Mouse (Mus musculus) ovary, adult 18-20 months (tissue): ENCODE data around the gene Bbs10.
A peak's percentile ranks its signal among the peaks of the same experiment; 100 is the strongest.

Experiments
- DNase-seq: peaks from one replicate; pipeline ENCODE4 v3.0.0; 2022; ENCODE audit warnings: low spot score, mixed read lengths

The Bbs10 gene

DNA sequence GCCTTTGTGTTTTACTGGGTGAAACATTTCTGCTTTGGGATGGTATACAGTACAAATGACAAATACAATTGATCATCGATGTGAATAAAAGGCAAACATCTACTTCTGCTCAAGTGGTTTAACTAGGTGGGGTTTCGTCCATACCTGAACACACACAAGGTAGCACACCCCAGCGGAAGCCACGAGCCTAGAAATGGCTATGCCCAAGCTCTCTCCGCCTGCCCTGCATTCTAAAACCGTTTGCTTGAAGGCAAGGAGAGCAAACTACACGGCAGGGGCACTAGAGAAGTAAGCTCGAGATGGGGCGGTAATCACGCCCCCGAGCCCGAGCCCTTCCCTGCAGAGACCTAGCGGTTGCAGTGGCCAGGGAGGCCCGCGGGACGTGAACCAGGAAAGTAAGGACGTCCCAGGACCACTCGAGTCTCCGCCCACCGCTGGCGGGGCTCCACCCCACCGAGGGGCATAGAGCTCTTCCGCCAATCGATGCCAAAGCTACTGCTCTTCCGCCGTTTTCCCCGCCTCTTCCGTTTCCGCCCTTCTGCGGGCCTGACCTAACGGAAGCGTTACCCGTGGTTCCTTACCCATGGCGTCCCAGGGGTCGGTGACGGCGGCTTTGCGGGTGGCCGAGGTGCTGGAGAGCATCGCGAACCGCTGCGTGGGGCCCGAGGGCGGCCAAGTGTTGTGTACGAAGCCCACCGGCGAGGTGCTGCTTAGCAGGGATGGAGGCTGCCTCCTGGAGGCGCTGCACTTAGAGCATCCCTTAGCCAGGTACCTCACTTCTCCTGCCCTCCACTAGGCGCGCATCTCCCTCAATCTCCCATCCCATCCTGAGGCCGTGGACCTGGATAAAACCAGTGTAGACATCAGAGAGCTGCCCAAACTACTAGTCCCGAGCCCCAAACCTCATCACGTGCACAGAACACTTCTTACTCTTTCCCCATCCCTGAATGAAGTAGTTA, at the start of gene Bbs10:
TSS of gene Bbs10 (plus strand) at position 540 of the 959 bp plus-strand sequence.
- DNase-seq = peak; percentile 92

GRCm38 (mm10) chr10:111250192-111250591, 48.3 kb upstream of the Bbs10 start:
- no peak for DNase-seq

DNA sequence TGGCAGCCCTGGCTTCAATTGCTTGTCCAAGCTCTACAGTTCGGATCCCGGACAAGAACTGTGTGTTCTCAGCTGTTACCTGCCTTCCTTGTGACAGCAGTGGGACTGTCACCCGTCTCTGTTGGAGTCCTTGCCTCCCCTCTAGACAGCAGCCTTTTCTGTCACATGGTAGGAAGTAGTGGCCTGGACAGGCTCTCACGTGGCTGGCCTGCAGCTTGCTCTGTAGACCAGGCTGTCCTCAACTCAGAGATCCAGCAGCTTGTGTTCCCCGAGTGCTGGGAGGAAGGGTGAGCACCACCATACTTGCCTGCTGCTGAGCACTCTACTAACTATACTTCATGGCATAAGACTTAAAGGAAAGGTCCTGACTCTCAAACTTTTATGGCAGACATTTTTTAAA, 46.8 kb upstream of the Bbs10 start:
- DNase-seq = no peak

- DNase-seq = no peak
Measured at GRCm38 (mm10) chr10:111255228-111255627, 43.3 kb upstream of the Bbs10 start.

- no peak for DNase-seq
Measured at GRCm38 (mm10) chr10:111256156-111256555, 42.3 kb upstream of the Bbs10 start.

DNA sequence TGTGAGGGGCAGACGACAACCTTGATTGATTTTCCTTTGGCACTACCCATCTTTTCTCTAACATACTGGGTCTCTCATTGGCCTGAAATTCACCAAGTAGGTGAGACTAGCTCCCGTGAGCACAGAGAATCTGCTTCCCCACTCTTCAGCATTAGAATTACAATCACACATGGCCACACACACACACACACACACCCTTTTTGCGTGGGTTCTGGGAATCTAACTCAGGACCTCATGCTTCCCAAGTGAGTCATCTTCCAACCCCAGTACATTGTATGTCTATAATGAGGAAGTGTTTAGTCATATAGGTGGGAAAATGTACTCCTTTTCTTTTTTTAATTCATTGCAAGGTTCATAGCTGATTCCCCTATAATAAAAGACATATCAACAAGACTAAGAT, 41.1 kb upstream of the Bbs10 start:
- DNase-seq = no peak

- no peak for DNase-seq
Measured at GRCm38 (mm10) chr10:111258256-111258655, 40.2 kb upstream of the Bbs10 start.

- no peak for DNase-seq
Measured at GRCm38 (mm10) chr10:111271687-111272086, 26.8 kb upstream of the Bbs10 start.

- no peak for DNase-seq
Measured at GRCm38 (mm10) chr10:111272905-111273304, 25.6 kb upstream of the Bbs10 start.

DNA sequence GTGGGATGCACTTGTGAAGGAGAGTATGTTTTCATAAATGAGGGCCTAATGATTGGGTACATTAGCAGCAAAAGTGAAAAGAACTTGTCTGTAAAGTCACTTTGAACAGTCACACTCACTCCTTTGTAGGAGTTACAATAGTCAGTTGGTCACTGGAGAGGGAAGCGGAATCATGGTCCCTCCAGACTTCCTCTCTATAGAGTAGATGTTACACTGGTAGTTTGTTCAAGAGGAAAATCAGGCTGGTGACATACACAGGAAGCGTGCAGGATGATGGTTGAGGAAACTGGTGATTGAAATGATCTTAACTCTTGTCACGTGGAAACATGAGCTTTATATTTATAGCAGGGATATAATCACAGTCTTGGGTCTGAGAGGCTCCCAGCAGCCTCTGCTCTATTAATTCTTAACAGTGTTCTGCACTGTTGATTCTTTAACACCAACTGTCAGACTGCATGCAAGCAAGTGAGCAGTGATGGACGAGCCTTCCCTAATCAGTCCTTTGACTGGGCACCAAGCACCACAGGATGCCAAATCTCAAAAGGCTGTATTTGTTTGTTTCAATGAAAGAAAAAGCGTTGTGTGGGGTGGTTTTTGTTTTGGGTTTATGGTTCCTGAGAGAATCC, 24.9 kb upstream of the Bbs10 start:
- DNase-seq = no peak

DNA sequence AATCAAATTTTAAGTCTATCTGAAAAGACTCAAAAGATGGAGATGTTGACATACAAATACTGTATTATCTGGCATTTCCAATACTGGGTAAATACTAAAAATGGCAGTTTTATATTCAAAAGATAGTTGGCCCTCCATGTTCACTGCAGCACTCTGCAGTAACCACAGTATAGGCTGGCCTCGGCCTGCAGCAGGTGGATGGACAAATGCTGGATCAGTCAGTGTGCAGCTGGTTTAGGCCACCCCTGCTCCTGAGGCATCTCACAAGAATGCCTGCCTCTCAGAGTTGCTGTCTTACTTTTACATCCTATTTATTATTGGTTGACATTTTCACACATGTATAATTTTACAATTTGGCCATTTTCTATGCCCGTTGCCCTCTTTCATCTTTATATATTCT, 22.7 kb upstream of the Bbs10 start:
- DNase-seq = no peak

DNA sequence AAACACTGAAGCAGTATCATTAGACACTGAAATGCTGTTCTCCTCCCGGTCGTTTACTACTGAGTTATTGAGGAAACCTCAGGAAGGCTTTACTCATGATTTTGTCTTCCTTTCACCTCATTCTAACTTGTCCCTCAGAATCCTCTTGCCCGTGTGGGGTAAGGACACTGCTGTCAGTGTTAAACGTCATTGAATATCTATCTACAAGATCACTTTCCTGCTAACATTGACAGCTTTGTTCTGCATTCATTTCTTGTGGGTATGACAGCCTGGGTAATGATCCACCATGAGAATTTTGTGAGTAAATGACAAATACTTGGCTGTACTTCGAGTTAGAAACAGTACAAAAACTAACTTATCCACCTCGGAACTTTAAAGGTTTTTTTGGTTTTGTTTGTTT, 848 bp upstream of the Bbs10 start:
- no peak for DNase-seq

GRCm38 (mm10) chr10:111299591-111299990, 1.1 kb downstream of the Bbs10 start:
- no peak for DNase-seq

GRCm38 (mm10) chr10:111301041-111301440, 2.6 kb downstream of the Bbs10 start:
- DNase-seq = no peak

DNA sequence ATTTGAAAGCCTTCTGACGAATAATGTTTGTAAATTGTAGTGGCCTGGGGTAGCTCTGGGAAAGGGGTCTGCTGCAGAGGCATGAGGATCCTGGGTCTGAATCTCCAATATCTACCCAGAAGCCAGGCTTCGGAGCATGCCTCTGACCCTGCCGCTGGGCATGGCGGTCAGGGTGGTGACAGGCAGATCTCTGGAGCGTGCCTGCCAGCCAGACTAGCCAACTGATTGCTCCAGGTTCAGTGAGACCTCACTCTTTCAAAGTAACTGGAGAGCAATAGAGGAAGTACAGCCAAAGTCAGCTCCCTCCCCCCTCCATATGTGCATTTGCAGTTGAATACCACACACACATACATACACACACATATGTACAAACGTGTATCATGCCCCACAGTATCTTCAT, 4.0 kb downstream of the Bbs10 start:
- no peak for DNase-seq

DNA sequence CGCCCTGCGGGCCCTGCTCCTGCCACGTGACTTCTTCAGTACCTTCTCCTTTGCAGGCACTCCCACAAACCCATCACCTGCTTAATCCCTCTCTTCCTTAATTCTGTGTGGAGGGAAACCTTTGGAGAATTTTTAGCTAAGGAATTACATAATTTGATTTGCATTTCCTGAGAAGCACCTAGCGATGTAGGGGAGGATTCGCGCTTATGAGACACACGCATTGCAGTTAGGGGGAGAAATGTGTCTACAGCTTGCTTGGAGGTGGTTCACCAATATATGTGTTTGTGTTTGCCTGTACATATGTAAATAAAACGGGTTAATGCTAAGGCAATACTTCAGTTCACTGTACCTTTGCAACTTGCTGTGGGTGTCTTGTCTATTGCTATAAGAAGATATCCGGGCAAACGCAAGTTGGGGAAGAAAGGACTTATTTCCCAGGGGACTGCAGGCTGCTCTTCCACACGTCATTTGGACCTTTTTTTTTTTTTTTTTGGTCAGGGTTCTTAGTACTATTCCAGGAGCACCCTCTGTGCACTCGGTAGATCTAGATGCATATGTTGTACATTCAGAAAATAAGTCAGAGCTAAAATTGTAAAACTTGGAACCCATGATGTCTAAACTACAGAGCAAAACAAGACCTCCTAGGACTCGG, 10.5 kb downstream of the Bbs10 start:
- no peak for DNase-seq

DNA sequence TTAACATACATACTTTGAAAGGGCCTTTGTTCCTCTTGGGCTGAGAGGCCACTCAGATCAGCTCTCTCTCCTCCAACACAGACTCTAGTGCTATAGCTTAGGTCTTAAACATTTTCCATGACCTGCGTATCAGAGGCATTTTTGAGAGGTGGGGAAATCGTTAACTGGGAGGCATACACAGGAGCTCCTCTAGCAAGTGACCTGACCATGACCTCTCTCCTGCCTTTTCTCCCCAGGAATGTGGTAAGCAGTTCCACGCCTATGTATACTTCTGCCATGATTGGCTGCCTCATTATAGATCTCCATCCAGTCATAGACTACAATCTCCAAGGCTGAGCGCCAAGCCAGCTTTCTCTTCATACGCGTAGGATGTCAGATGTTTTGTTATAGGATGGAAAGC, 14.8 kb downstream of the Bbs10 start:
- DNase-seq = no peak

- no peak for DNase-seq
Measured at GRCm38 (mm10) chr10:111314636-111315395, 16.3 kb downstream of the Bbs10 start.

DNA sequence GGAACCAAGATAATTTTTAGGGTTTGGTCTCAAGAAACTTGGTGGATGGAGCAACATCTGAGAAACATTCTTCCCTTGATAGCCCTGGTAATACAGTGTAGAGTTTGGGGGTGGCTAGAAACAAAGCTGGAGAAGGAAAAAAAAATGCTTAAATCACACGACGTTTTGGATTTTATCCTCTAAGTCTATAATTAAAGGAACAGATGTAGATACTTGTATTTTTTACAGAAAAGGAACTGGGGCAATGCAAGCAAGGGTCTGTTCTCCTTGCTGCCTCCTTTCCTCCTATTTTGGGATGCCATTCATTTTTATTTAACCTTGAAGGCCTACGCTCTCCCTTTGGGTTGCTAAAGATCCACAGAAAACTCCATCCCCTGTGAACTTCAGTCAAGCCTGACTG, 17.5 kb downstream of the Bbs10 start:
- no peak for DNase-seq

- no peak for DNase-seq
Measured at GRCm38 (mm10) chr10:111318021-111318420, 19.5 kb downstream of the Bbs10 start.

DNA sequence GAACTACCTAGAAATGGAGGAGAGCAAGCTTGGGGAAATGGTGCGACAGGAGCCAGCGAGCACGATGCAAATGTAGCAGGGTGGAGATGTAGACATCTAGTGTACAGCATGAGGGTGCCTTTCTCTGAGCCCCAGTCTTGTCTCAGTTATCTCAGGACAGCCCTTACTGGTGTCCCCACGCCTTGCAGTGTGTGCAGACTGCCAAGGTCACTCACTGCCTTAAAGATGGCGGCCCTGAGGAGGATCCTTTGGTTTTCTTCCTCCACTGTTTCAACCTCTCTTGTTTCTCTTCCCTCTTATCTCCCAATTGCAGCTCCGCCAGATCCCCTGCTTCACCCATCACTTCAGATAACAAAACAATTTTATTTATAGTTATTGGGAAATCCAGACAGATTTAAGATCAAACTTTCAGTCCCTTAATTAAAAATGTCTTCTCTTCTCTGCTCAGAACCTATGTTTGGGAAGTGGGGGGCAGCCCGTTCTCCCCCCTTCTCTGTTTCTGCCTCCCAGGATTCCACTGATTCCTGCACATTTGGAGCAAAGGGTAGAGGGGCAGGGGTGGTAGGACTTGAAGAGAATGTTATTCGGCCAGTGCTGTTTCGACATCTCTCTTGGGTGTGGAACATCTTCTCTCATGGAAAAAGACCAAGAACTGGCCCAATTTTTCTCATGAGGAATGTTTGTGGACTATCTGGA, 20.5 kb downstream of the Bbs10 start:
- no peak for DNase-seq

- no peak for DNase-seq
Measured at GRCm38 (mm10) chr10:111320579-111320978, 22.1 kb downstream of the Bbs10 start.
